Mouse (Mus musculus) liver, embryonic 16.5 days (tissue): ENCODE measurements around the gene Fgb. TPM values are rescaled to one million over a fixed set of nuclear protein-coding genes. Genes with fewer than 3 reads are reported as not detected.
A peak's percentile ranks its signal among the peaks of the same experiment; 100 is the strongest.

ENCODE experiments used
- ATAC-seq: fragments of 200-750 bp; cut with Nextera tagmentation; 2 replicates; pipeline ENCODE4 v1.8.0; 2017; ENCODE audit warnings: low read depth, mild to moderate bottlenecking, moderate number of reproducible peaks, moderate library complexity
- H3K27ac ChIP-seq: fragments of 300-500 bp; sonication (generic); 2 replicates; pipeline ENCODE4 v1.5.1; 2014; ENCODE audit warnings: mild to moderate bottlenecking, low read length
- H3K27me3 ChIP-seq: fragments of 300-500 bp; sonication (generic); 2 replicates; pipeline ENCODE4 v1.6.1; 2014; ENCODE audit warnings: low read depth, low read length, mixed read lengths; ENCODE audit not compliant: control insufficient read depth, insufficient read depth
- H3K36me3 ChIP-seq: fragments of 300-500 bp; sonication (generic); 2 replicates; pipeline ENCODE4 v1.6.1; 2014; ENCODE audit warnings: mild to moderate bottlenecking; ENCODE audit not compliant: control insufficient read depth, insufficient read depth
- H3K4me1 ChIP-seq: fragments of 300-500 bp; sonication (generic); 2 replicates; pipeline ENCODE4 v1.6.1; 2014; ENCODE audit warnings: low read depth, low read length, mixed read lengths; ENCODE audit not compliant: control insufficient read depth
- H3K4me2 ChIP-seq: fragments of 300-500 bp; sonication (generic); 2 replicates; pipeline ENCODE4 v1.6.1; 2014; ENCODE audit warnings: low read depth, low read length, mixed read lengths
- H3K4me3 ChIP-seq: fragments of 300-500 bp; sonication (generic); 2 replicates; pipeline ENCODE4 v1.5.1; 2014; ENCODE audit warnings: low read depth, mild to moderate bottlenecking, low read length
- H3K9ac ChIP-seq: fragments of 300-500 bp; sonication (generic); 2 replicates; pipeline ENCODE4 v1.6.1; 2014; ENCODE audit warnings: low read depth, low read length
- H3K9me3 ChIP-seq: fragments of 300-500 bp; sonication (generic); replicated peaks from 2 replicates; pipeline ENCODE4 v1.6.1; 2016; ENCODE audit warnings: low read length; ENCODE audit not compliant: control insufficient read depth
- WGBS: fragments of 180-500 bp; shearing (Covaris S2); extraction: QIAGEN DNeasy Blood & Tissue Kit; methylation state at CpG from one replicate; pipeline ENCODE4 v1.1.7; 2014; ENCODE audit not compliant: insufficient replicate concordance; 5-methylcytosine and 5-hydroxymethylcytosine counted together
- polyA plus RNA-seq: library from polyadenylated mRNA; unstranded; fragments of >200 nt; fragmentation: Nextera tagmentation; extraction: Ambion mirVana; gene quantifications from 2 replicates; pipeline ENCODE4 v1.2.1, GENCODE M21; 2015

Gene Fgb
- 794 and 880 TPM in 2 replicates for polyA plus RNA-seq

GRCm38 (mm10) chr3:83049680-83050079 lies at the start of gene Fgb:
Gene Fgb (minus strand): TSS chr3:83049863.
- ATAC-seq = peak; percentile 64
- peak within 1 kb of the TSS; percentile 51 for H3K4me3 ChIP-seq

DNA sequence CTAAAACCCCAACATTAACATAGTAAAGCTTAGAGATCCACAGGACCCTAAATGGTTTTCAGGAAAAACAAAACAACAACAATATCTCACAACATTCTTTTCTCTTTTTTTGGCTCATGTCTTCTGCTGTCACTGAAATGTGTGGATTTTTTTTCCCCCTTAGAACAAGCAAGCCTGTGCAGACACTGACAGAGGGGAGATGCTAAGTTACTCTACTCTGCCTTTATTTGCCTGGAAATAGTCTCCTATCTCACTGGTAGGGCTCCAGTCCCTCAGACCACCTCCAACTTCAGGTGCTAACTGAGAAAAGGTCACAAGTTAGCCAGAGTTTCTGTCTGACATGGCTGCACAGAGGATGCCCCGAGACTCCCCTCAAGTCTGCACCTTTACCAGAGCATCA lies 49.5 kb upstream of the Fgb start:
- H3K36me3 ChIP-seq = no peaks in the 10 kb centered on the region
- no peak for ATAC-seq
- no peaks in the 10 kb centered on the region for H3K27me3 ChIP-seq
- WGBS = 65% methylated on average over 1 of the region's 1 CpGs
- no peak overlapping the region for H3K4me2 ChIP-seq
- H3K9me3 ChIP-seq = no peaks in the 10 kb centered on the region
- no peak overlapping the region for H3K9ac ChIP-seq
- no peaks in the 10 kb centered on the region for H3K4me1 ChIP-seq
- no peak overlapping the region for H3K27ac ChIP-seq
- H3K4me3 ChIP-seq = no peak overlapping the region

More at GRCm38 (mm10) chr3:83049680-83050079, at the start of gene Fgb:
- no peaks in the 10 kb centered on the region for H3K36me3 ChIP-seq
- H3K27ac ChIP-seq = peak within 1 kb of the TSS; percentile 47; the same call in 1 of the 2 replicates
- H3K27me3 ChIP-seq = no peaks in the 10 kb centered on the region
- no peak within 1 kb of the TSS for H3K4me2 ChIP-seq
- H3K9me3 ChIP-seq = no peaks in the 10 kb centered on the region
- peaks cover 4% of the 10 kb centered on the region; the same call in 1 of the 2 replicates for H3K4me1 ChIP-seq
- no peak within 1 kb of the TSS; the same call in 1 of the 2 replicates for H3K9ac ChIP-seq
- 55% methylated on average over 8 of the region's 8 CpGs for WGBS

- Histone ChIP-seq H3K27ac (no peak overlapping the region), H3K9ac (no peak overlapping the region), H3K4me2 (peak overlapping the region; percentile 44), H3K36me3 (no peaks in the 10 kb centered on the region), H3K27me3 (no peaks in the 10 kb centered on the region), H3K4me3 (no peak overlapping the region), H3K4me1 (no peaks in the 10 kb centered on the region), H3K9me3 (no peaks in the 10 kb centered on the region)
- WGBS = 29% methylated on average over 14 of the region's 14 CpGs
- no peak for ATAC-seq
Observed at GRCm38 (mm10) chr3:83098546-83099034, 48.9 kb upstream of the Fgb start.

DNA sequence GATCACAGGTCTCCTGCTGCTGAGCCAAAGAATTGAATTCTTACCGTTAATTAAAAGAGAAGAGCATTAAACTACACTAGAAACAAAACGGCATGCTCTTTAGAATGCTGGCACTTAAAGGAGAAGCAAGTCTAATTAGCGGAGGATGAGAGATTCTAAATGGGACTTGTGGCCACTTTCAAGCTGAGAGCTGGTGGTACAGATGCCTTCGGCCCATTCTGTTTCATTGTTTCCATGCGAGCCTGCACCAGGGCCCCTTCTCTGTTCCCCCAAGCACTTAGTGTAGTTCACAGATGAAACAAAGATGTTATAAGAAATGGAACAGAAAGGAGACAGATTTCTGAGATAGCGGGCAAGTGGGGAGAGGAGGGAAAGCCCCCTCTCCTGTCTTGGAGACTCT lies 47.9 kb upstream of the Fgb start:
- Histone ChIP-seq H3K4me3 (no peak overlapping the region), H3K4me2 (no peak overlapping the region), H3K4me1 (no peaks in the 10 kb centered on the region), H3K9me3 (no peaks in the 10 kb centered on the region), H3K9ac (no peak overlapping the region), H3K27me3 (no peaks in the 10 kb centered on the region), H3K27ac (no peak overlapping the region), H3K36me3 (no peaks in the 10 kb centered on the region)
- WGBS = 68% methylated on average over 6 of the region's 6 CpGs
- no peak for ATAC-seq

- Histone ChIP-seq H3K36me3 (no peaks in the 10 kb centered on the region), H3K9ac (peak overlapping the region; percentile 31; the same call in 1 of the 2 replicates), H3K9me3 (no peaks in the 10 kb centered on the region), H3K4me3 (peak overlapping the region; percentile 40), H3K4me1 (no peaks in the 10 kb centered on the region), H3K27me3 (no peaks in the 10 kb centered on the region), H3K27ac (no peak overlapping the region), H3K4me2 (peak overlapping the region; percentile 52)
- ATAC-seq = no peak
- WGBS = 3% methylated on average over 11 of the region's 11 CpGs
Observed at GRCm38 (mm10) chr3:83080567-83081055, 30.9 kb upstream of the Fgb start.

DNA sequence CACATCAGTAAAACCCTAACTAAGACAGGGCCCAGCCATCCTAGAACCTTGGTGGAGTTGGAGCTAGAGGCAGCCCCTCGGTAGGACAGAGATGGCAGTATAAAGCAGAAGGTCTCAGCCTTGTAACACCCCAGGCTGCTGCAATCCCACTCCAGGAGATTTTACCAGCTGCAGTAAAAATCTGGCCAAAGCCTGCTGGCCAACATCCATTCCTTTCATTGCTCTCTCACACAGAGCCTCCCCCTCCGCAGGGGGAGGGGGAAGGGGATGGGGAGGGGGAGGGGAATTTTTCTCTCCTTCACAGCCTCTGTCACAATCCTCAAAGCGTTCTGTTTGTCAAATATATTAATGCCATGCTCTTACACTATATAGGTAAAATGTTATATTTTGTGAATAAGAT lies 26.9 kb upstream of the Fgb start:
- Histone ChIP-seq H3K4me1 (no peaks in the 10 kb centered on the region), H3K27ac (no peak overlapping the region), H3K4me2 (no peak overlapping the region), H3K27me3 (no peaks in the 10 kb centered on the region), H3K4me3 (no peak overlapping the region), H3K9me3 (no peaks in the 10 kb centered on the region), H3K36me3 (no peaks in the 10 kb centered on the region), H3K9ac (no peak overlapping the region)
- WGBS = 39% methylated on average over 3 of the region's 3 CpGs
- ATAC-seq = no peak

GRCm38 (mm10) chr3:83070231-83070630 lies 20.6 kb upstream of the Fgb start:
- 79% methylated on average over 4 of the region's 4 CpGs for WGBS
- H3K27ac ChIP-seq = no peak overlapping the region
- ATAC-seq = no peak
- no peaks in the 10 kb centered on the region for H3K4me1 ChIP-seq
- H3K9ac ChIP-seq = no peak overlapping the region
- H3K4me3 ChIP-seq = no peak overlapping the region
- no peaks in the 10 kb centered on the region for H3K9me3 ChIP-seq
- H3K36me3 ChIP-seq = peaks cover 42% of the 10 kb centered on the region
- H3K4me2 ChIP-seq = no peak overlapping the region
- no peaks in the 10 kb centered on the region for H3K27me3 ChIP-seq

DNA sequence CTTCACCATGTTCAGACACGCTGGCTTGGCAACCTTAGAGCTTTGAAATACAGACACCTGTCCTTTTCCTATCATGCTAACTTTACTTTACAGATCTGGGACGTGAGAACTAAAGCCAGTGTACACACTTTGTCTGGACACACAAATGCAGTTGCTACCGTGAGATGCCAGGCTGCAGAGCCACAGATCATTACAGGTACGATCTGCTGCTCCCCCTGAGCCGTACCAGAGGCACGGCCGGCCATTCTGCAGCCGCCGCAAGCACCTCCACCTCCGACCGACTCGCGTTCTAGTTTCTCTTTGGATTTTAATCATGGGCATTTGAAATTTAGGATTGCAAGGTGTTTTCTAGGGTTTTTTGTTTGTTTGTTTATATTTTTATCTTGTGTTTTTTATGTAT lies 19.2 kb upstream of the Fgb start:
- Histone ChIP-seq H3K4me2 (no peak overlapping the region), H3K36me3 (peaks cover 42% of the 10 kb centered on the region), H3K4me3 (no peak overlapping the region), H3K27me3 (no peaks in the 10 kb centered on the region), H3K9me3 (no peaks in the 10 kb centered on the region), H3K9ac (no peak overlapping the region), H3K27ac (no peak overlapping the region), H3K4me1 (no peaks in the 10 kb centered on the region)
- 88% methylated on average over 13 of the region's 13 CpGs for WGBS
- ATAC-seq = no peak

DNA sequence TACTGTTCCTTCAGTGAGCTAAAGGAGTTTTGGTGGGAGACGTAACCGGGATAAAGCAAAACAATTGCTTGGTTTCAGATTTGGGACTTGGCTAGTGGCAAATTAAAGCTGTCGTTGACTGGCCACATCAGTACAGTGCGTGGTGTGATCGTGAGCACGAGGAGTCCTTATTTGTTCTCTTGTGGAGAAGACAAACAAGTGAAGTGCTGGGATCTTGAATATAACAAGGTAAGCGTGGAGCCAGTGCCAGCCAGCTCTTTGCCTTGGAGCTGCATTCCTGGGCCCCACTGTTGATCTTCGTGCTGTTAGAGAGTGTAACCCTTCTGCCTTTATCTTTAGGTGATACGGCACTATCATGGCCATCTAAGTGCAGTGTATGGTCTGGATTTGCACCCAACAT lies 18.3 kb upstream of the Fgb start:
- Histone ChIP-seq H3K27me3 (no peaks in the 10 kb centered on the region), H3K4me2 (no peak overlapping the region), H3K9ac (no peak overlapping the region), H3K4me3 (no peak overlapping the region), H3K36me3 (peaks cover 44% of the 10 kb centered on the region), H3K9me3 (no peaks in the 10 kb centered on the region), H3K4me1 (no peaks in the 10 kb centered on the region), H3K27ac (no peak overlapping the region)
- WGBS = 85% methylated on average over 9 of the region's 9 CpGs
- no peak for ATAC-seq
